Mouse (Mus musculus) testis, adult 2 months (tissue): Measurements from ENCODE around the gene Prkaa2.

Experiments
- CTCF ChIP-seq: fragments of 200-500 bp; IDR thresholded peaks from 2 replicates; pipeline ENCODE4 v1.5.1; 2012; ENCODE audit warnings: low read depth, mild to moderate bottlenecking, inconsistent platforms, low read length, moderate library complexity; ENCODE audit not compliant: control insufficient read depth, insufficient read depth, insufficient replicate concordance
- POLR2A ChIP-seq: fragments of 200-500 bp; IDR thresholded peaks from 2 replicates; pipeline ENCODE4 v1.6.1; 2012; ENCODE audit warnings: low read depth, mild to moderate bottlenecking, inconsistent platforms, low read length, moderate library complexity; ENCODE audit not compliant: control insufficient read depth

- TF ChIP-seq CTCF = no peak
- no peak for TF ChIP-seq POLR2A
These were observed 110.0 kb downstream of the Prkaa2 start for GRCm38 (mm10) chr4:104999702-105000101.
